ENCODE assay signal across 8 mouse cellular contexts in the genomic region with DNA sequence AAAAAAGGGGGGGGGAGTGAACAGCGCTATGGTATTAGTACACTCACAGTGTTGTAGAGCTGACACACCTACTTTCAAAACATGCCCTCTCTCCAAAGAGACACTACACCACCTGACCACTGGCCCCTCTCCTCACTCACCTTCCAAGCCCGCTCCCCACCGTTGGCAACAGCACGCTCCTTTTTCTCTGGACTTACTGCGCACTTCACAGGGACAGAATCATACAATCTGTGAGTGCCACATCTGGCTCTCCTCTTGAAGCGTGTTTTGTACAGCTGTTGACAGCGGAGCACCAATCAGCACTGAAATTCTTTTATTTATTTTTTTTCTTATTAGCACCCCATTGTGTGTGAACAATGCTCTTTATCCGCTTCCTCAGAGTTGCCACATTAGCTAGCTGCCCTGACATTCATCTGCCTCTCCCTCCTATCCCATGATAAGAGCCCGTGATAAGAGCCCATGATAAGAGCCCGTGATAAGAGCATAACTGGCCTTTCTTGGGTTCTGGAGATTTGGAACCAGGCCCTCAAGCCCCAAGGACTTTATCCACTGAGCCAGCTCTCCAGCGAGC. TPM values are rescaled to one million over a fixed set of nuclear protein-coding genes. Genes with fewer than 3 reads are reported as not detected.
DNase-seq lines count a peak whose midpoint lies in the region; ATAC-seq lines count a peak whose summit lies in the region.

No protein-coding gene starts in this region.

- no peak for ATAC-seq in heart, embryonic 12.5 days (ENCODE audit: insufficient number of reproducible peaks, low FRiP score)
- ATAC-seq in embryonic facial prominence, embryonic 14.5 days (ENCODE audit: low read depth), result no peak
- no peak for ATAC-seq in intestine, embryonic 15.5 days
- ATAC-seq in midbrain, embryonic 16.5 days, result no peak
- no peak for ATAC-seq in kidney, embryonic 14.5 days (ENCODE audit: low FRiP score, low TSS enrichment)

- peak overlapping the region; percentile 82 for H3K4me2 ChIP-seq in heart, embryonic 12.5 days
- H3K4me2 ChIP-seq in embryonic facial prominence, embryonic 14.5 days (ENCODE audit: low read depth, low read length), result peak overlapping the region; percentile 72
- H3K4me2 ChIP-seq in intestine, embryonic 15.5 days (replicated peaks), result peak overlapping the region; percentile 80
- peak overlapping the region; percentile 87; the same call in 1 of the 2 replicates for H3K4me2 ChIP-seq in midbrain, embryonic 16.5 days (ENCODE audit: low read length)
- no peak overlapping the region for H3K4me2 ChIP-seq in kidney, embryonic 14.5 days (replicated peaks; ENCODE audit: low read depth, low read length)

- peaks cover 24% of the 10 kb centered on the region for H3K4me1 ChIP-seq in heart, embryonic 12.5 days (replicated peaks)
- H3K4me1 ChIP-seq in embryonic facial prominence, embryonic 14.5 days (ENCODE audit: control insufficient read depth, insufficient read depth, low read length), result peaks cover 18% of the 10 kb centered on the region
- peaks cover 31% of the 10 kb centered on the region for H3K4me1 ChIP-seq in intestine, embryonic 15.5 days (replicated peaks)
- H3K4me1 ChIP-seq in midbrain, embryonic 16.5 days (ENCODE audit: control insufficient read depth, insufficient read depth, low read length), result peaks cover 21% of the 10 kb centered on the region
- H3K4me1 ChIP-seq in kidney, embryonic 14.5 days (ENCODE audit: control insufficient read depth, insufficient read depth, low read length), result peaks cover 30% of the 10 kb centered on the region

- H3K27ac ChIP-seq in heart, embryonic 12.5 days (ENCODE audit: poor library complexity, severe bottlenecking), result no peak overlapping the region
- H3K27ac ChIP-seq in embryonic facial prominence, embryonic 14.5 days (replicated peaks; ENCODE audit: low read depth, low read length), result no peak overlapping the region
- 0 out of 2 replicates have a peak overlapping the region, but pooled peaks have one; percentile 94 for H3K27ac ChIP-seq in intestine, embryonic 15.5 days
- no peak overlapping the region for H3K27ac ChIP-seq in midbrain, embryonic 16.5 days (ENCODE audit: low read length)
- no peak overlapping the region for H3K27ac ChIP-seq in kidney, embryonic 14.5 days (ENCODE audit: low read depth, low read length)

- WGBS in heart, embryonic 12.5 days, result 24% methylated on average over 11 of the region's 11 CpGs
- WGBS in embryonic facial prominence, embryonic 14.5 days, result 55% methylated on average over 11 of the region's 11 CpGs
- WGBS in intestine, embryonic 15.5 days, result 47% methylated on average over 11 of the region's 11 CpGs
- WGBS in midbrain, embryonic 16.5 days, result 32% methylated on average over 11 of the region's 11 CpGs
- WGBS in kidney, embryonic 14.5 days, result 66% methylated on average over 11 of the region's 11 CpGs

- no peak overlapping the region for H3K4me3 ChIP-seq in heart, embryonic 12.5 days
- no peak overlapping the region for H3K4me3 ChIP-seq in embryonic facial prominence, embryonic 14.5 days (ENCODE audit: low read depth, low read length)
- H3K4me3 ChIP-seq in intestine, embryonic 15.5 days (replicated peaks), result peak overlapping the region; percentile 14
- no peak overlapping the region for H3K4me3 ChIP-seq in midbrain, embryonic 16.5 days (ENCODE audit: low read depth, low read length)
- no peak overlapping the region for H3K4me3 ChIP-seq in kidney, embryonic 14.5 days (ENCODE audit: low read length)

- peaks cover 4% of the 10 kb centered on the region; the same call in 1 of the 2 replicates for H3K27me3 ChIP-seq in heart, embryonic 12.5 days (replicated peaks)
- no peaks in the 10 kb centered on the region for H3K27me3 ChIP-seq in embryonic facial prominence, embryonic 14.5 days (replicated peaks; ENCODE audit: control insufficient read depth, insufficient read depth, low read length)
- no peaks in the 10 kb centered on the region for H3K27me3 ChIP-seq in intestine, embryonic 15.5 days (replicated peaks)
- H3K27me3 ChIP-seq in midbrain, embryonic 16.5 days (ENCODE audit: control insufficient read depth, insufficient read depth, low read depth, low read length), result no peaks in the 10 kb centered on the region
- no peaks in the 10 kb centered on the region for H3K27me3 ChIP-seq in kidney, embryonic 14.5 days (ENCODE audit: control insufficient read depth, insufficient read depth, low read length)

- no peaks in the 10 kb centered on the region for H3K36me3 ChIP-seq in heart, embryonic 12.5 days
- H3K36me3 ChIP-seq in embryonic facial prominence, embryonic 14.5 days (ENCODE audit: control insufficient read depth, insufficient read depth, low read length), result no peaks in the 10 kb centered on the region
- no peaks in the 10 kb centered on the region for H3K36me3 ChIP-seq in intestine, embryonic 15.5 days
- H3K36me3 ChIP-seq in midbrain, embryonic 16.5 days (ENCODE audit: control insufficient read depth, insufficient read depth, low read length), result no peaks in the 10 kb centered on the region
- H3K36me3 ChIP-seq in kidney, embryonic 14.5 days (ENCODE audit: control insufficient read depth, insufficient read depth, low read length), result no peaks in the 10 kb centered on the region

- DNase-seq in heart, adult 8-10 months (ENCODE audit: low spot score), result no peak
- no peak for DNase-seq in embryonic facial prominence, embryonic 14.5 days (ENCODE audit: low spot score)
- DNase-seq in right cerebral cortex, postnatal 14 days, result no peak
- DNase-seq in gastrocnemius, adult 18-20 months (ENCODE audit: low spot score), result no peak

- no peak overlapping the region for H3K9ac ChIP-seq in heart, embryonic 12.5 days
- no peak overlapping the region for H3K9ac ChIP-seq in embryonic facial prominence, embryonic 14.5 days (ENCODE audit: low read depth, low read length)
- H3K9ac ChIP-seq in intestine, embryonic 15.5 days, result 0 out of 2 replicates have a peak overlapping the region, but pooled peaks have one; percentile 8
- H3K9ac ChIP-seq in midbrain, embryonic 16.5 days (ENCODE audit: low read depth, low read length), result no peak overlapping the region
- no peak overlapping the region for H3K9ac ChIP-seq in kidney, embryonic 14.5 days (ENCODE audit: low read depth, low read length)

- H3K9me3 ChIP-seq in heart, embryonic 12.5 days (replicated peaks), result no peaks in the 10 kb centered on the region
- H3K9me3 ChIP-seq in embryonic facial prominence, embryonic 14.5 days (ENCODE audit: control insufficient read depth, low read length), result no peaks in the 10 kb centered on the region
- no peaks in the 10 kb centered on the region for H3K9me3 ChIP-seq in intestine, embryonic 15.5 days
- no peaks in the 10 kb centered on the region for H3K9me3 ChIP-seq in midbrain, embryonic 16.5 days (replicated peaks; ENCODE audit: control insufficient read depth, low read length, poor library complexity, severe bottlenecking)
- H3K9me3 ChIP-seq in kidney, embryonic 14.5 days (ENCODE audit: control insufficient read depth, low read length), result no peaks in the 10 kb centered on the region

RNA-seq across cellular contexts. Expression of a gene that starts 43.4 kb away (rescaled TPM):
- polyA plus RNA-seq in heart, embryonic 12.5 days (2016; fragmentation: Nextera tagmentation; extraction: Ambion mirVana), result not detected in 2 replicates
- under 1 TPM in 2 of 4 experiments, not detected in 2; 0.19 to 0.35 TPM for total RNA-seq in heart, adult 8-10 months (2022)
- 0.22 and 0.36 TPM in 2 replicates for polyA plus RNA-seq in embryonic facial prominence, embryonic 14.5 days (2014; fragmentation: Nextera tagmentation; extraction: Ambion mirVana)
- 0.15 and 0.54 TPM in 2 replicates for polyA plus RNA-seq in intestine, embryonic 15.5 days (2015; fragmentation: Nextera tagmentation; extraction: Ambion mirVana)
- polyA plus RNA-seq in midbrain, embryonic 16.5 days (2015; fragmentation: Nextera tagmentation; extraction: Ambion mirVana), result 6.9 and 8.1 TPM in 2 replicates
- polyA plus RNA-seq in kidney, embryonic 14.5 days (2014; fragmentation: Nextera tagmentation; extraction: Ambion mirVana), result 0.12 and 0.96 TPM in 2 replicates
- total RNA-seq in gastrocnemius, adult 18-20 months (2021), result not detected

RNA-seq across cellular contexts. Expression of a gene that starts 47.0 kb away (rescaled TPM):
- polyA plus RNA-seq in heart, embryonic 12.5 days (2016; fragmentation: Nextera tagmentation; extraction: Ambion mirVana), result 216 and 231 TPM in 2 replicates
- 10 to 100 TPM in 1 of 4 experiments, 1 to 10 TPM in 3; 7.5 to 10.2 (median 9.4) TPM for total RNA-seq in heart, adult 8-10 months (2022)
- polyA plus RNA-seq in embryonic facial prominence, embryonic 14.5 days (2014; fragmentation: Nextera tagmentation; extraction: Ambion mirVana), result 212 and 224 TPM in 2 replicates
- 417 and 432 TPM in 2 replicates for polyA plus RNA-seq in intestine, embryonic 15.5 days (2015; fragmentation: Nextera tagmentation; extraction: Ambion mirVana)
- polyA plus RNA-seq in midbrain, embryonic 16.5 days (2015; fragmentation: Nextera tagmentation; extraction: Ambion mirVana), result 281 and 311 TPM in 2 replicates
- polyA plus RNA-seq in kidney, embryonic 14.5 days (2014; fragmentation: Nextera tagmentation; extraction: Ambion mirVana), result 103 and 205 TPM in 2 replicates
- total RNA-seq in gastrocnemius, adult 18-20 months (2021), result 1 to 10 TPM; 5.5 to 8.3 TPM

RNA-seq across cellular contexts. Expression of a gene that starts 54.2 kb away (rescaled TPM):
- polyA plus RNA-seq in heart, embryonic 12.5 days (2016; fragmentation: Nextera tagmentation; extraction: Ambion mirVana), result not detected in 2 replicates
- not detected for total RNA-seq in heart, adult 8-10 months (2022)
- 0.11 TPM in 1 of 2 replicates, not detected in the other for polyA plus RNA-seq in embryonic facial prominence, embryonic 14.5 days (2014; fragmentation: Nextera tagmentation; extraction: Ambion mirVana)
- not detected in 2 replicates for polyA plus RNA-seq in intestine, embryonic 15.5 days (2015; fragmentation: Nextera tagmentation; extraction: Ambion mirVana)
- 0.10 and 0.28 TPM in 2 replicates for polyA plus RNA-seq in midbrain, embryonic 16.5 days (2015; fragmentation: Nextera tagmentation; extraction: Ambion mirVana)
- 0.06 TPM in 1 of 2 replicates, not detected in the other for polyA plus RNA-seq in kidney, embryonic 14.5 days (2014; fragmentation: Nextera tagmentation; extraction: Ambion mirVana)
- not detected for total RNA-seq in gastrocnemius, adult 18-20 months (2021)
